Mouse (Mus musculus): ENCODE measurements around the gene Asic2. TPM values are rescaled to one million over a fixed set of nuclear protein-coding genes. Genes with fewer than 3 reads are reported as not detected.

The Asic2 gene
- total and polyA plus RNA-seq, 2 experiments from 2014 or later = 19.8 to 60.2 TPM

DNA sequence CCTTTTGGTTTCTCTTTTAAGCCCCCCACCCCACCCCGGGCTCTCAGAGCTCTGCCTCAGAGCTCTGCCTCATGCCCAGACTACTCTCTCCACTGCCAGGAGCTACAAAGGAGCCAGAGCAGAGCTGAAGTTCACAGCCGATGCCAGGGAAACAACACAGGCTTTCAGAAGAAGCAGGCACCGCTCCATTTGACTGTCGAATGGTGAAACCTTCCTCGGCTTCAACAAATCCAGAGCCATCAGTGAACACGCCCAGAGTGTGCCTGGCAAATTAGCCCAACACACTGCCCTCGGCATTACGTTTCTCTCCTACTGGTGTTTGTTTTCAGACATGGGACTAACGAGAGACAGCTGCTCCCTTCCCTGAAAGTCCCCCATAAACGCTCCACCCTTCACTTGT, 819.8 kb downstream of the Asic2 start:
- H3K27me3 ChIP-seq (ENCODE audit: insufficient read depth, low read length) = no peaks in the 10 kb centered on the region
- DNase-seq (ENCODE audit: low spot score) = peak; percentile 83
- H3K9me3 ChIP-seq (ENCODE audit: low read length) = no peaks in the 10 kb centered on the region
- H3K9ac ChIP-seq (replicated peaks; ENCODE audit: low read length, poor library complexity, severe bottlenecking) = no peak overlapping the region
- no peak overlapping the region for H3K4me3 ChIP-seq (ENCODE audit: low read depth, low read length)
- no peak for TF ChIP-seq CTCF (IDR thresholded peaks at IDR 0.05)
- peak overlapping the region; percentile 37 for H3K4me2 ChIP-seq (ENCODE audit: low read depth, low read length, poor library complexity, severe bottlenecking)
- peaks cover 2% of the 10 kb centered on the region; the same call in 1 of the 2 replicates for H3K4me1 ChIP-seq (ENCODE audit: insufficient read depth, low read length)
- no peak; the same call in 1 of the 2 replicates for ATAC-seq (ENCODE audit: low FRiP score)
- H3K27ac ChIP-seq (ENCODE audit: low read depth, low read length) = no peak overlapping the region
- no peaks in the 10 kb centered on the region for H3K36me3 ChIP-seq (ENCODE audit: insufficient read depth, low read length)
- 62% methylated on average over 10 of the region's 10 CpGs for WGBS

DNA sequence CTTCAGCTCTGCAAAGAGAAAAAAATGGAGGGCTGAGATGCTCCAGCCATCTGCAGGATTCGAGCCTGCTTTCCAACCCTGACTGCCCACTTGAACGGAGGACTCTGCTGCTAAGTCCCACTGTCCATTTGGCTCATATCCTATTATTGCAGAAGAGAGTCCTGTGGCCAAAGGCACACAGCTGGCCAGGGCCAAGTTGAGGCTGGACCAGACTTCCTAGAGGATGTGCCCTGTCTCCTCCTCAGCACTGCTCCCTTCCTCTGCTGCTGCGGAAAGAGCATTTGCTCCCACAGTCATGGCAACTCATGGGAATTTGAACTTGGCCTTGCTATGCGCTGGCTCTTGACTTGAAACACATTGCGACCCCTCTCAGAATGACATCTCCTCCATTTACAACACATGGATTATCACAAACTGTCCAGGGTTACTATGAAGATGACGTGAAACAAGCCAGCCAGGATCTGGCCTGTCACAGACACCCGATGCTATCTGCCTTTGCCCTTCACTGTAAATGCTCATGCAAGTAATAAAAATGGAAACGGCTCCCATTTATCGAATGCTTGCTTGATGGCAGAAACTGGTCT, 821.6 kb downstream of the Asic2 start:
- DNase-seq (ENCODE audit: low spot score) (no peak), ATAC-seq (ENCODE audit: low FRiP score) (no peak)
- H3K9me3 ChIP-seq (ENCODE audit: low read length) = no peaks in the 10 kb centered on the region
- peaks cover 1% of the 10 kb centered on the region; the same call in 1 of the 2 replicates for H3K4me1 ChIP-seq (ENCODE audit: insufficient read depth, low read length)
- no peaks in the 10 kb centered on the region for H3K27me3 ChIP-seq (ENCODE audit: insufficient read depth, low read length)
- no peak overlapping the region for H3K4me3 ChIP-seq (ENCODE audit: low read depth, low read length)
- no peak for TF ChIP-seq CTCF (IDR thresholded peaks at IDR 0.05)
- H3K27ac ChIP-seq (ENCODE audit: low read depth, low read length) = no peak overlapping the region
- H3K36me3 ChIP-seq (ENCODE audit: insufficient read depth, low read length) = no peaks in the 10 kb centered on the region
- H3K9ac ChIP-seq (replicated peaks; ENCODE audit: low read length, poor library complexity, severe bottlenecking) = no peak overlapping the region
- no peak overlapping the region for H3K4me2 ChIP-seq (ENCODE audit: low read depth, low read length, poor library complexity, severe bottlenecking)
- 83% methylated on average over 9 of the region's 9 CpGs for WGBS

DNA sequence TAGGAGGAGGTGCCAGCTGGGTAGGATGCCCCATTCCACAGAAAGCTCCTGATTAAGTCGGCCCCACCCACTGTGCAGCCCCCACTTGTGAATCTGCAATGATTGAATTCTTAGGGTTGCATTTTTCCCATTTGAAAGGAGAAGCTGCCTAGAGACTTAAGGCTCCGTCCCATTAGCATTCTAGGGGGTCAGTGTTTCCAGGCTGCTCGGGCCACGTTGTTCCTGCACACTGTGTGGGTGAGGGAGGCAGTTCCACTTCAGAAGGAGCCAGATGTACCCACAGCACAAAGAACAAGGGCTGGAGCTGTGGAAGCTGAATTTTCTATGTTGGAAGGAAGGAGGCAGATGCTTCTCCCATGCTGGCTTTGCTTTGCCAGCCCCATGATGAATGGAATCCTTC, 833.1 kb downstream of the Asic2 start:
- no peaks in the 10 kb centered on the region for H3K27me3 ChIP-seq (ENCODE audit: insufficient read depth, low read length)
- no peak for TF ChIP-seq CTCF (IDR thresholded peaks at IDR 0.05)
- H3K9me3 ChIP-seq (ENCODE audit: low read length) = no peaks in the 10 kb centered on the region
- H3K4me1 ChIP-seq (ENCODE audit: insufficient read depth, low read length) = 0 out of 2 replicates have a peak, but pooled peaks cover 5% of the 10 kb centered on the region
- no peak overlapping the region for H3K9ac ChIP-seq (replicated peaks; ENCODE audit: low read length, poor library complexity, severe bottlenecking)
- H3K4me2 ChIP-seq (ENCODE audit: low read depth, low read length, poor library complexity, severe bottlenecking) = no peak overlapping the region
- no peaks in the 10 kb centered on the region for H3K36me3 ChIP-seq (ENCODE audit: insufficient read depth, low read length)
- DNase-seq (ENCODE audit: low spot score) (peak; percentile 49), ATAC-seq (ENCODE audit: low FRiP score) (no peak)
- no peak overlapping the region for H3K4me3 ChIP-seq (ENCODE audit: low read depth, low read length)
- H3K27ac ChIP-seq (ENCODE audit: low read depth, low read length) = no peak overlapping the region
- 42% methylated on average over 4 of the region's 4 CpGs for WGBS

DNA sequence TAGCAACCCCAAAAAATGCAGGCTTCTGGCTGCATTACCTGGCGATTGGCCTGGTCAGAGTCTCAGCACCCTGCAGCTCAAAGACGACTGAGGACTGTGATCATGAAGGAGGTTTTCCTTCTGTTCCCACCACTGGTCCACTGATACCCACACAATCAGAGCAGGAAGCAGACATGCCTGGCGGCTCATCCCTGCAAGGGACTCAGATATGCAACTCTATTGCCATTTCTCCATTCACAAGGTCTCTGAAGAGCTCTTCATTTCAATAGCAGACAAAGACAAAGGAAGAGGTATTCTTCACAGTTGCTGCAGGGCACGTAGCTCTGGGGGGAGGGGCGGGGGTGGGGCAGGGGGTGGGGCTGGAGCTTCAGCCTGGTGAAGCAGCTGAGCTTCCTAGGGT, 834.3 kb downstream of the Asic2 start:
- TF ChIP-seq CTCF (IDR thresholded peaks at IDR 0.05) = no peak
- Histone ChIP-seq H3K4me3 (ENCODE audit: low read depth, low read length) (no peak overlapping the region), H3K27ac (ENCODE audit: low read depth, low read length) (no peak overlapping the region), H3K9me3 (ENCODE audit: low read length) (no peaks in the 10 kb centered on the region), H3K36me3 (ENCODE audit: insufficient read depth, low read length) (no peaks in the 10 kb centered on the region), H3K9ac (replicated peaks; ENCODE audit: low read length, poor library complexity, severe bottlenecking) (no peak overlapping the region), H3K27me3 (ENCODE audit: insufficient read depth, low read length) (no peaks in the 10 kb centered on the region), H3K4me2 (ENCODE audit: low read depth, low read length, poor library complexity, severe bottlenecking) (no peak overlapping the region), H3K4me1 (ENCODE audit: insufficient read depth, low read length) (0 out of 2 replicates have a peak, but pooled peaks cover 5% of the 10 kb centered on the region)
- 20% methylated on average over 5 of the region's 5 CpGs for WGBS
- DNase-seq (ENCODE audit: low spot score) (no peak), ATAC-seq (ENCODE audit: low FRiP score) (no peak)

DNA sequence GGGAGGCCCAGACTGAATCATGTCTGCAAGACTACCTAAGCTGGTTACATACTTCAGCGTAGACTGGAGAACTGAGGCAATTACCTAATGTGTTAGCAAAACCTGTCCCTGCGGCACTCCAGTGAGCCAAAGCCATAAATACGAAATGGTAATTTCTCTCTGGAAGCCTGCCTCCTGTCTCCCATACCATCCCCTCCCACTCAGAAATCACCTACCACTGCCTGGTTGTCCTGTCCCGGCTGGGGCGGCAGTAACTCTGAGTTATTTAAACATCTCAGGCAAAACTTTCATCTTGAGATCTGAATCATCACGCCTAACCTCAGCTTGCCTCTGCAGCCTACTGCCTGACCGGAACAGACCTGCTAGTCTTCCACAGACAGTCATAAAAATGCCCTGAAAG, 835.6 kb downstream of the Asic2 start:
- Histone ChIP-seq H3K4me2 (ENCODE audit: low read depth, low read length, poor library complexity, severe bottlenecking) (no peak overlapping the region), H3K4me1 (ENCODE audit: insufficient read depth, low read length) (0 out of 2 replicates have a peak, but pooled peaks cover 5% of the 10 kb centered on the region), H3K27me3 (ENCODE audit: insufficient read depth, low read length) (no peaks in the 10 kb centered on the region), H3K9me3 (ENCODE audit: low read length) (no peaks in the 10 kb centered on the region), H3K9ac (replicated peaks; ENCODE audit: low read length, poor library complexity, severe bottlenecking) (no peak overlapping the region), H3K36me3 (ENCODE audit: insufficient read depth, low read length) (no peaks in the 10 kb centered on the region), H3K27ac (ENCODE audit: low read depth, low read length) (no peak overlapping the region), H3K4me3 (ENCODE audit: low read depth, low read length) (no peak overlapping the region)
- no peak for TF ChIP-seq CTCF (IDR thresholded peaks at IDR 0.05)
- 91% methylated on average over 7 of the region's 7 CpGs for WGBS
- DNase-seq (ENCODE audit: low spot score) (no peak), ATAC-seq (ENCODE audit: low FRiP score) (no peak)

DNA sequence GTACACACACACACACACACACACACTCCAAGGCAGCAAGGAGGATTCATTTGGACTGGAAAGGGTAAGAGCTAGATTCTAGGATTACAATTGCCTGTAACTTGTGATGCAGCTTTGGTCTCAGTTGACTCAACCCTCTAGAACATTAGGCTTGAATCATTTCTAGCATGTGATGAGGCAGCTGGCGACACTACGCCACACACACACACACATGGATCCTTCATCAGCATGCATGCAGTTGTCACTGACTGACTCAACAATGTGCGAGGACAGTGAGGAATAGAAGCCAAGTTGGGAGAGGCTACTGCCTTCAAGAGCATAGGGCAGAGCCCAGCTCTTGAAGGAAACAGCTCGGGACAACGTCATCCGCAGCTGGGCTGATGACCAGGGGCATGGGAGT, 843.9 kb downstream of the Asic2 start:
- WGBS = 93% methylated on average over 6 of the region's 6 CpGs
- H3K9ac ChIP-seq (replicated peaks; ENCODE audit: low read length, poor library complexity, severe bottlenecking) = no peak overlapping the region
- DNase-seq (ENCODE audit: low spot score) (no peak), ATAC-seq (ENCODE audit: low FRiP score) (no peak)
- no peak for TF ChIP-seq CTCF (IDR thresholded peaks at IDR 0.05)
- no peaks in the 10 kb centered on the region for H3K36me3 ChIP-seq (ENCODE audit: insufficient read depth, low read length)
- H3K4me2 ChIP-seq (ENCODE audit: low read depth, low read length, poor library complexity, severe bottlenecking) = no peak overlapping the region
- no peak overlapping the region for H3K27ac ChIP-seq (ENCODE audit: low read depth, low read length)
- H3K4me3 ChIP-seq (ENCODE audit: low read depth, low read length) = no peak overlapping the region
- H3K27me3 ChIP-seq (ENCODE audit: insufficient read depth, low read length) = no peaks in the 10 kb centered on the region; the same call in 1 of the 2 replicates
- H3K4me1 ChIP-seq (ENCODE audit: insufficient read depth, low read length) = no peaks in the 10 kb centered on the region
- no peaks in the 10 kb centered on the region for H3K9me3 ChIP-seq (ENCODE audit: low read length)

Measured in midbrain, postnatal 0 days (tissue).